Comparison of ENCODE assay signal across 16 mouse cellular contexts in the genomic region with DNA sequence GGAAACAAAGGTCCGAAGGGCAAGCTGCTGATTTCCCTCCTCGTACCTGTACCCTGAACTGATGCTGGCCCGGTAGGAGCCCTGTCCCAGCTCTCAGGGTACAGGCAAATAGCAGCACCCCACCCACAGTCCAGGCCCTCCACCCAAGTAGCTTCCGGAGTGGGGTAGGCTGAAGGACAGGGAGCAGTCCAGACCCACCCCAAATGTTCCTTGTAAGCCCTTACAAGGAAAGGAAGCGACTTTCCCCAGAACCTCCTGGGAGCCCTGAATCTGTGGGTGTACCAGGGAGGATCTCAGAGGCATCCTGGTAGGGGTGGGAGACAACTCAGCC. TPM values are rescaled to one million over a fixed set of nuclear protein-coding genes. Genes with fewer than 3 reads are reported as not detected.
DNase-seq lines count a peak whose midpoint lies in the region; ATAC-seq and TF ChIP-seq lines count a peak whose summit lies in the region.
"Had no signal": no experiment of that assay in that cellular context is flagged by ENCODE, and none has a peak within 500 bp of the region (broad histone marks: within the 10 kb centered on the region; RNA-seq: fewer than 3 reads in every experiment).

No protein-coding gene starts in this region.

- TF ChIP-seq POLR2A in spleen, adult 2 months (IDR thresholded peaks at IDR 0.05; ENCODE audit: low read depth, low read length) = no peak
- no peak for TF ChIP-seq POLR2A in olfactory bulb, adult 2 months (IDR thresholded peaks at IDR 0.05; ENCODE audit: insufficient read depth, low read depth, low read length)

- 79% methylated on average over 5 of the region's 5 CpGs for WGBS in heart, embryonic 12.5 days
- WGBS in spleen, adult 2 months = 5% methylated on average over 5 of the region's 5 CpGs
- WGBS in limb, embryonic 10.5 days = 85% methylated on average over 5 of the region's 5 CpGs
- WGBS in olfactory bulb, adult 2 months = 90% methylated on average over 5 of the region's 5 CpGs

- no peaks in the 10 kb centered on the region for H3K27me3 ChIP-seq in heart, embryonic 12.5 days (replicated peaks)
- no peaks in the 10 kb centered on the region for H3K27me3 ChIP-seq in spleen, adult 2 months (ENCODE audit: control insufficient read depth, insufficient read depth, low read length)
- no peaks in the 10 kb centered on the region for H3K27me3 ChIP-seq in limb, embryonic 10.5 days (ENCODE audit: low read depth, poor library complexity, severe bottlenecking)
- H3K27me3 ChIP-seq: embryonic facial prominence, embryonic 13.5 days; midbrain, embryonic 13.5 days had no signal

- peaks cover 20% of the 10 kb centered on the region for H3K4me1 ChIP-seq in heart, embryonic 12.5 days (replicated peaks)
- peaks cover 53% of the 10 kb centered on the region for H3K4me1 ChIP-seq in spleen, adult 2 months (ENCODE audit: control insufficient read depth, insufficient read depth, insufficient read length)
- no peaks in the 10 kb centered on the region for H3K4me1 ChIP-seq in limb, embryonic 10.5 days
- peaks cover 12% of the 10 kb centered on the region; the same call in 1 of the 2 replicates for H3K4me1 ChIP-seq in olfactory bulb, adult 2 months (ENCODE audit: control insufficient read depth, insufficient read depth, low read length)
- H3K4me1 ChIP-seq: midbrain, embryonic 13.5 days had no signal

- no peak for DNase-seq in heart, postnatal 36 days
- DNase-seq in spleen, adult 2 months (ENCODE audit: low read depth in 1 of 2, low spot score in 2 of 2) = no peak
- no peak for DNase-seq in spleen, postnatal 14 days (ENCODE audit: low spot score in 2 of 2)
- no peak for DNase-seq in limb, embryonic 10.5 days (ENCODE audit: low spot score)
- DNase-seq in adrenal gland, postnatal 36 days = no peak
- no peak for DNase-seq in natural killer cell, adult 2 months (ENCODE audit: low spot score in 2 of 2)
- DNase-seq: adrenal gland, postnatal 25 days; cerebellum, postnatal 14 days had no signal

- 0 out of 2 replicates have a peak overlapping the region, but pooled peaks have one; percentile 46 for H3K27ac ChIP-seq in heart, embryonic 12.5 days (ENCODE audit: poor library complexity, severe bottlenecking)
- peak overlapping the region; percentile 97 for H3K27ac ChIP-seq in spleen, adult 2 months (ENCODE audit: insufficient read depth, low read length)
- H3K27ac ChIP-seq in limb, embryonic 10.5 days = peak overlapping the region; percentile 6; the same call in 1 of the 2 replicates
- no peak overlapping the region for H3K27ac ChIP-seq in olfactory bulb, adult 2 months (ENCODE audit: insufficient read depth, low read depth, low read length)
- H3K27ac ChIP-seq: embryonic facial prominence, embryonic 13.5 days; layer of hippocampus, adult 2 months; midbrain, embryonic 13.5 days had no signal

- peaks cover 3% of the 10 kb centered on the region; the same call in 1 of the 2 replicates for H3K9me3 ChIP-seq in heart, embryonic 12.5 days (replicated peaks)
- no peaks in the 10 kb centered on the region for H3K9me3 ChIP-seq in limb, embryonic 10.5 days (replicated peaks)
- H3K9me3 ChIP-seq: embryonic facial prominence, embryonic 13.5 days; midbrain, embryonic 13.5 days had no signal

- 0 out of 2 replicates have a peak, but pooled peaks have one; percentile 31 for ATAC-seq in heart, embryonic 12.5 days (ENCODE audit: insufficient number of reproducible peaks, low FRiP score)
- ATAC-seq: midbrain, embryonic 13.5 days had no signal

- intact Hi-C loops in heart, postnatal 36 days (cut with DNase I) = no loop called here

- H3K9ac ChIP-seq in heart, embryonic 12.5 days = peak overlapping the region; percentile 32; the same call in 1 of the 2 replicates
- H3K9ac ChIP-seq: embryonic facial prominence, embryonic 13.5 days; midbrain, embryonic 13.5 days had no signal

- H3K4me3 ChIP-seq in heart, embryonic 12.5 days = no peak overlapping the region
- peak overlapping the region; percentile 96 for H3K4me3 ChIP-seq in spleen, adult 2 months (ENCODE audit: extremely low read depth, insufficient read depth, insufficient read length)
- no peak overlapping the region for H3K4me3 ChIP-seq in limb, embryonic 10.5 days
- peak overlapping the region; percentile 15; the same call in 1 of the 2 replicates for H3K4me3 ChIP-seq in olfactory bulb, adult 2 months (ENCODE audit: insufficient read depth, low read depth, low read length)
- H3K4me3 ChIP-seq: embryonic facial prominence, embryonic 13.5 days; layer of hippocampus, adult 2 months; midbrain, embryonic 13.5 days had no signal

- no peak overlapping the region; the same call in 1 of the 2 replicates for H3K4me2 ChIP-seq in heart, embryonic 12.5 days
- H3K4me2 ChIP-seq: embryonic facial prominence, embryonic 13.5 days; midbrain, embryonic 13.5 days had no signal

- H3K36me3 ChIP-seq in heart, embryonic 12.5 days = no peaks in the 10 kb centered on the region
- peaks cover 34% of the 10 kb centered on the region for H3K36me3 ChIP-seq in spleen, adult 2 months (ENCODE audit: control insufficient read depth, insufficient read depth, low read length)
- no peaks in the 10 kb centered on the region for H3K36me3 ChIP-seq in limb, embryonic 10.5 days
- H3K36me3 ChIP-seq: embryonic facial prominence, embryonic 13.5 days; midbrain, embryonic 13.5 days had no signal

- TF ChIP-seq CTCF in spleen, adult 2 months (IDR thresholded peaks at IDR 0.05; ENCODE audit: extremely low read depth, insufficient read depth, insufficient read length, insufficient replicate concordance) = no peak
- TF ChIP-seq CTCF in olfactory bulb, adult 2 months (IDR thresholded peaks at IDR 0.05; ENCODE audit: insufficient read depth, low read depth, low read length) = no peak

RNA-seq across cellular contexts. Expression of gene Rac2, which starts 0.3 kb away (rescaled TPM):
- 5.5 and 6.9 TPM in 2 replicates for polyA plus RNA-seq in heart, embryonic 12.5 days (2016; fragmentation: Nextera tagmentation; extraction: Ambion mirVana)
- 1 to 10 TPM; 2.7 to 7.4 TPM for total RNA-seq in heart, postnatal 36 days (2021)
- 1,941 and 2,027 TPM in 2 replicates for polyA plus RNA-seq in spleen, adult 2 months (2012; rRNA removed)
- polyA plus RNA-seq in limb, embryonic 10.5 days (2016; fragmentation: Nextera tagmentation; extraction: Ambion mirVana) = 4.3 and 4.4 TPM in 2 replicates
- 2,065 TPM in 1 of 2 replicates, not detected in the other for polyA plus RNA-seq in olfactory bulb, adult 2 months (2012; ENCODE audit: insufficient read depth, insufficient read length, low replicate concordance, missing spikeins)
- 1 to 10 TPM; 3.3 to 3.7 TPM for total RNA-seq in adrenal gland, postnatal 36 days (2021)
- polyA plus RNA-seq: C2C12 had no signal

RNA-seq across cellular contexts. Expression of gene Cyth4, which starts 24.6 kb away (rescaled TPM):
- polyA plus RNA-seq in heart, embryonic 12.5 days (2016; fragmentation: Nextera tagmentation; extraction: Ambion mirVana) = 3.8 and 4.8 TPM in 2 replicates
- total RNA-seq in heart, postnatal 36 days (2021) = 1 to 10 TPM; 5.3 to 7.7 TPM
- polyA plus RNA-seq in spleen, adult 2 months (2012; rRNA removed) = 136 and 148 TPM in 2 replicates
- polyA plus RNA-seq in limb, embryonic 10.5 days (2016; fragmentation: Nextera tagmentation; extraction: Ambion mirVana) = 3.2 and 4.4 TPM in 2 replicates
- polyA plus RNA-seq in olfactory bulb, adult 2 months (2012; ENCODE audit: insufficient read depth, insufficient read length, low replicate concordance, missing spikeins) = not detected in 2 replicates
- 10 to 100 TPM in 1 of 2 experiments, 1 to 10 TPM in 1; 6.8 to 10.2 TPM for total RNA-seq in adrenal gland, postnatal 36 days (2021)

RNA-seq across cellular contexts. Expression of gene Sstr3, which starts 27.8 kb away (rescaled TPM):
- polyA plus RNA-seq in heart, embryonic 12.5 days (2016; fragmentation: Nextera tagmentation; extraction: Ambion mirVana) = 0.13 TPM in 1 of 2 replicates, not detected in the other
- total RNA-seq in heart, postnatal 36 days (2021) = not detected
- polyA plus RNA-seq in spleen, adult 2 months (2012; rRNA removed) = 0.26 TPM in 1 of 2 replicates, not detected in the other
- not detected in 2 replicates for polyA plus RNA-seq in limb, embryonic 10.5 days (2016; fragmentation: Nextera tagmentation; extraction: Ambion mirVana)
- polyA plus RNA-seq in olfactory bulb, adult 2 months (2012; ENCODE audit: insufficient read depth, insufficient read length, low replicate concordance, missing spikeins) = not detected in 2 replicates
- under 1 TPM; 0.30 to 0.70 TPM for total RNA-seq in adrenal gland, postnatal 36 days (2021)
- total RNA-seq: granulocyte monocyte progenitor cell, adult 5-6 weeks; neutrophil, adult 5-6 weeks had no signal
- polyA plus RNA-seq: C2C12; embryonic facial prominence, embryonic 13.5 days had no signal

RNA-seq across cellular contexts. Expression of gene C1qtnf6, which starts 41.0 kb away (rescaled TPM):
- polyA plus RNA-seq in heart, embryonic 12.5 days (2016; fragmentation: Nextera tagmentation; extraction: Ambion mirVana) = 30.4 and 32.4 TPM in 2 replicates
- total RNA-seq in heart, postnatal 36 days (2021) = 10 to 100 TPM; 26.2 to 41.8 TPM
- 22.9 and 23.6 TPM in 2 replicates for polyA plus RNA-seq in spleen, adult 2 months (2012; rRNA removed)
- polyA plus RNA-seq in limb, embryonic 10.5 days (2016; fragmentation: Nextera tagmentation; extraction: Ambion mirVana) = 10.9 and 14.6 TPM in 2 replicates
- polyA plus RNA-seq in olfactory bulb, adult 2 months (2012; ENCODE audit: insufficient read depth, insufficient read length, low replicate concordance, missing spikeins) = not detected in 2 replicates
- 10 to 100 TPM; 38.1 to 40.7 TPM for total RNA-seq in adrenal gland, postnatal 36 days (2021)

Comparison
In these comparisons a context has a peak if more than half of its experiments do, and no peak if none do; other contexts are left out.
1. H3K4me3 ChIP-seq: peak in spleen, adult 2 months (single experiment) and olfactory bulb, adult 2 months (single experiment); none in heart, embryonic 12.5 days (single experiment) and limb, embryonic 10.5 days (single experiment).
2. RNA of gene Rac2, which starts 0.3 kb away (polyA plus RNA-seq): 1,941 to 2,027 TPM in spleen, adult 2 months and 2,065 TPM in olfactory bulb, adult 2 months; 5.5 to 6.9 TPM in heart, embryonic 12.5 days and 4.3 to 4.4 TPM in limb, embryonic 10.5 days; every median in the first group is over 10 times any median in the second.
3. RNA of gene Cyth4, which starts 24.6 kb away (polyA plus RNA-seq): 136 to 148 TPM in spleen, adult 2 months; 3.2 to 4.4 TPM in limb, embryonic 10.5 days, 3.8 to 4.8 TPM in heart, embryonic 12.5 days and not detected in olfactory bulb, adult 2 months; every median in the first group is over 10 times any median in the second.